Mouse (Mus musculus): Measurements from ENCODE around the gene Mterf4.

The Mterf4 gene

GRCm38 (mm10) chr1:93257560-93257959 lies 48.2 kb downstream of the Mterf4 start:
- no peak for DNase-seq

- DNase-seq, result no peak
These were observed 50.0 kb downstream of the Mterf4 start for GRCm38 (mm10) chr1:93255761-93256160.

GRCm38 (mm10) chr1:93252586-93252985 lies 53.1 kb downstream of the Mterf4 start:
- no peak for DNase-seq

Data from embryo, embryonic 11 days (tissue).